Mouse (Mus musculus) ES-E14 (cell line): ENCODE measurements around the gene Wdfy1. TPM values are rescaled to one million over a fixed set of nuclear protein-coding genes. Genes with fewer than 3 reads are reported as not detected.

Experiments used
- DNase-seq: peaks from one replicate; pipeline ENCODE4 v3.0.0-alpha.2; 2013; ENCODE audit warnings: low read depth, low spot score
- H3K27ac ChIP-seq: 2 replicates; pipeline ENCODE4 v1.5.1; 2012; ENCODE audit warnings: low read depth, mild to moderate bottlenecking, low read length, moderate library complexity, mixed read lengths; ENCODE audit not compliant: poor library complexity, insufficient read depth, severe bottlenecking
- H3K36me3 ChIP-seq: 2 replicates; pipeline ENCODE4 v1.6.1; 2012; ENCODE audit warnings: mild to moderate bottlenecking, low read length, moderate library complexity, mixed read lengths; ENCODE audit not compliant: control insufficient read depth, poor library complexity, insufficient read depth, severe bottlenecking
- H3K4me1 ChIP-seq, 2 experiments: fragments of 150-350 bp in 1 of 2; sonication (generic) in 1 of 2; 2 replicates each; pipeline ENCODE4 v1.6.1; 2012; ENCODE audit warnings: low read length in 2 of 2, mild to moderate bottlenecking in 1 of 2, mixed read lengths in 1 of 2; ENCODE audit not compliant: control insufficient read depth in 2 of 2, insufficient read depth in 2 of 2, poor library complexity in 1 of 2
- H3K4me3 ChIP-seq, 2 experiments: fragments of 150-350 bp in 1 of 2; sonication (generic) in 1 of 2; 2 replicates each; pipeline ENCODE4 v1.5.1; 2012; ENCODE audit warnings: low read length in 2 of 2, low read depth in 1 of 2, mild to moderate bottlenecking in 1 of 2, mixed read lengths in 1 of 2; ENCODE audit not compliant: insufficient read depth in 1 of 2, poor library complexity in 1 of 2, severe bottlenecking in 1 of 2
- H3K9ac ChIP-seq: 2 replicates; pipeline ENCODE4 v1.6.1; 2012; ENCODE audit warnings: low read depth, mild to moderate bottlenecking, low read length, mixed read lengths; ENCODE audit not compliant: poor library complexity, insufficient read depth, severe bottlenecking
- H3K9me3 ChIP-seq: fragments of 150-350 bp; sonication (generic); 2 replicates; pipeline ENCODE4 v1.6.1; 2012; ENCODE audit warnings: low read depth, mild to moderate bottlenecking, low read length; ENCODE audit not compliant: control insufficient read depth, insufficient read depth
- CHD2 ChIP-seq: IDR thresholded peaks from 2 replicates; pipeline ENCODE4 v1.6.1; 2014; ENCODE audit warnings: mild to moderate bottlenecking, low read depth, low read length, inconsistent platforms
- HCFC1 ChIP-seq: IDR thresholded peaks from 2 replicates; pipeline ENCODE4 v1.6.1; 2012; ENCODE audit warnings: low read length, inconsistent platforms, borderline replicate concordance; ENCODE audit not compliant: insufficient read depth
- MAFK ChIP-seq: IDR thresholded peaks from 2 replicates; pipeline ENCODE4 v1.6.1; 2014; ENCODE audit warnings: mild to moderate bottlenecking, low read depth, low read length, inconsistent platforms; ENCODE audit not compliant: insufficient read depth
- ZC3H11A ChIP-seq: IDR thresholded peaks from 2 replicates; pipeline ENCODE4 v1.6.1; 2012; ENCODE audit warnings: low read depth, mild to moderate bottlenecking, inconsistent platforms, low read length, borderline replicate concordance
- ZNF384 ChIP-seq: IDR thresholded peaks from 2 replicates; pipeline ENCODE4 v1.6.1; 2012; ENCODE audit warnings: low read depth, low read length, inconsistent platforms
- in situ Hi-C, 2 experiments: fragments of 600-800 bp; cut with MboI; formaldehyde crosslinking; loops; one replicate each; pipeline ENCODE4 v1.15.1; 2025; ENCODE audit warnings: low sequenced_read_pairs in 2 of 2, inconsistent platforms in 1 of 2; ENCODE audit not compliant: unreplicated experiment in 2 of 2
- total RNA-seq: library from RNA; depleted of rRNA; stranded (reverse); fragments of 300-350 nt; gene quantifications from 2 replicates; pipeline ENCODE4 v1.2.3, GENCODE M21; 2012

The Wdfy1 gene
- total RNA-seq, 1 experiment: 31.4 TPM

DNA sequence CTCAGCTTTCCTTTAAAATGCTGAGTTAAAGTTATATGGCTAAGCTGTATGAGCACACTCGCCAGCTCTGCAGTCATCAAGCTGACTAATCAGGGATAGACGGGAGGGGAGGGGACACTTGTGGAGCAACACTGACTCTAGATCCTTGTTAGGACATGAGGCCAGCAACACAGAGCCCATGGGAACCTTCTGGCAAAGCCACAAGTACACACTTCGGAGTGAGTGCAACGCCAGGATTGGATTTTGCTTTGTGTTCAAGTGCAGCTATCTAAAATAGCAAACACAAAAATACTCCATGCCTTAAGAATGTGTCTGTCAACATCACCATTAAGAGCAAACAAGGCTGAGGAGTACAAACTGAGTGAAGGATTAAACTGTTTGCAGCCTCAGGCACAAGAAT is 29.9 kb downstream of the Wdfy1 start:
- Histone ChIP-seq H3K4me3 (no peak overlapping the region), H3K9me3 (no peaks in the 10 kb centered on the region), H3K9ac (no peak overlapping the region), H3K27ac (no peak overlapping the region), H3K4me1 (no peaks in the 10 kb centered on the region), H3K36me3 (0 out of 2 replicates have a peak, but pooled peaks cover 1% of the 10 kb centered on the region)
- in situ Hi-C loops: no loop called here
- DNase-seq: no peak
- TF ChIP-seq ZC3H11A: no peak
- TF ChIP-seq MAFK: no peak
- TF ChIP-seq ZNF384: no peak
- TF ChIP-seq HCFC1: no peak
- no peak for TF ChIP-seq CHD2

GRCm38 (mm10) chr1:79743385-79743784 is 32.6 kb downstream of the Wdfy1 start:
- no peak for DNase-seq
- in situ Hi-C loops: no loop called here
- peaks cover 8% of the 10 kb centered on the region for H3K36me3 ChIP-seq
- H3K27ac ChIP-seq: no peak overlapping the region
- no peaks in the 10 kb centered on the region for H3K4me1 ChIP-seq
- H3K4me3 ChIP-seq: no peak overlapping the region
- no peaks in the 10 kb centered on the region for H3K9me3 ChIP-seq
- no peak for TF ChIP-seq MAFK
- no peak for TF ChIP-seq ZNF384
- no peak for TF ChIP-seq CHD2
- TF ChIP-seq ZC3H11A: no peak
- no peak for TF ChIP-seq HCFC1
- H3K9ac ChIP-seq: no peak overlapping the region

DNA sequence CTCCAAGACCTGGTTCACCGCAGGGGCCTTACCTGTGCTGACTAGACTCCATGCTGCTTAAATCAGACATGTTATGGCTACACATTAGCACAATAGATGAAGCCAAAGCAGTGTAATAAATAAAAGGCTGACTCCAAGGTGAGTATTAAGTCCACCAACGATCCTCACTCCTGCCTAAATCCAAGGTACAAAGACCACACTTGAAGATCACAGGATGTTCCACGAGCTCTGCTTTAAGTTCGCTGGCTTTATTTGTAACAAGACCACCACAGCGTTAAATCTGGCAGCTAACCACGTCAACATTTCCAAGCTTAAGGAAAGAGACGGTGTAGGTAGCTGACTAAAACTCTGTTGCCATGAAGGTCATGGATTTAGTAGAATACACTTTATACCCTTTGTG is 33.0 kb downstream of the Wdfy1 start:
- Histone ChIP-seq H3K4me3 (no peak overlapping the region), H3K27ac (no peak overlapping the region), H3K4me1 (no peaks in the 10 kb centered on the region), H3K36me3 (peaks cover 8% of the 10 kb centered on the region), H3K9me3 (no peaks in the 10 kb centered on the region), H3K9ac (no peak overlapping the region)
- TF ChIP-seq CHD2 (no peak), ZC3H11A (no peak), ZNF384 (no peak), MAFK (no peak), HCFC1 (no peak)
- DNase-seq: no peak
- in situ Hi-C loops: no loop called here

- TF ChIP-seq ZNF384 (no peak), MAFK (no peak), HCFC1 (no peak), CHD2 (no peak), ZC3H11A (no peak)
- peaks cover 8% of the 10 kb centered on the region for H3K36me3 ChIP-seq
- no peaks in the 10 kb centered on the region for H3K4me1 ChIP-seq
- H3K9me3 ChIP-seq: no peaks in the 10 kb centered on the region
- no peak for DNase-seq
- in situ Hi-C loops: no loop called here
- H3K9ac ChIP-seq: no peak overlapping the region
- H3K4me3 ChIP-seq: no peak overlapping the region
- H3K27ac ChIP-seq: no peak overlapping the region
These were observed 34.9 kb downstream of the Wdfy1 start for GRCm38 (mm10) chr1:79741002-79741401.

DNA sequence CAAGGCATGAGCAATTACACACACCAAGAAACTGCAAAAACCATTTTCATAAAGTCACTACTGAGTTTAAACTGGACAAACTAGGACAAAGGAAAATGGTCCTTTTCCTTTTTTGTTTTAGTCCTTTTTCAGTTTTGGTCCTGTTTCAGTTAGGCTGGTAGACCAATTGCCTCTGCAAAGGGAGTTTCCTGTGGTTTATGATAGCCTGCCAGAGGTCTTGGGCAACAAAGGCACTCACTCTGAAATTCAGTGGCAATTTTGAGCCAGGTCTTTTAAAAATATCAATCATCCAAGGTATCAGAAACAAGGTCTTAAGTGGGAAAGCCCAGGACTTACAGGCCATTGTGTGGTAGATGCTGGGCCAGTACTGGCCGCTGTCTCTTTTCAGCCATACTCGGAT is 36.2 kb downstream of the Wdfy1 start:
- DNase-seq: no peak
- Histone ChIP-seq H3K4me1 (no peaks in the 10 kb centered on the region), H3K9me3 (no peaks in the 10 kb centered on the region), H3K27ac (no peak overlapping the region), H3K36me3 (peaks cover 8% of the 10 kb centered on the region), H3K4me3 (no peak overlapping the region), H3K9ac (no peak overlapping the region)
- in situ Hi-C loops: no loop called here
- TF ChIP-seq MAFK (no peak), CHD2 (no peak), ZNF384 (no peak), ZC3H11A (no peak)
